Mouse (Mus musculus): Measurements from ENCODE around the gene Lrrc8c. TPM values are rescaled to one million over a fixed set of nuclear protein-coding genes. Genes with fewer than 3 reads are reported as not detected.
A peak's percentile ranks its signal among the peaks of the same experiment; 100 is the strongest.

Lrrc8c gene
- total and polyA plus RNA-seq, 3 experiments, result 10.1 to 70.0 (median 50.6) TPM

DNA sequence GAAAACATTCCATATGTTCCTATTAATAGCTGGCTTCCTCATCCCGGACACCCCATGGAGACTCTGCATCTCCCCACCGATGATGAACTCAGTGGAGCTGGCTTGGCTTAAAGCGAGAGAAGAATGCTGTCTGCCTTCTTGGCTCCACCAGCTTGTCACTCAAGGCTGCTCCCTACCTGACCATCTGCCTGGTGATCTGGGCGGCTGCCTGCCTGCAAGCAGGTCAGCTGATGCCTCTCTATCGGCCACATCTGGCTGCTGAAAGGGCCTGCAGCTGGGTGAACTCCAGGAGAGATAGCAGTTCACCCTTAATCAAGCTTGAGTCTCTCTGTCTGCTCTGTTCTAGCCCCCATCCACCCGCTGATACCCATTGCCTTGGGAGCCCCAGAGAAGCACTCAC, 56.7 kb downstream of the Lrrc8c start:
- Histone ChIP-seq H3K36me3 (replicated peaks) (peaks cover 81% of the 10 kb centered on the region), H3K4me1 (ENCODE audit: insufficient read depth, low read depth, low read length) (peaks cover 40% of the 10 kb centered on the region), H3K27me3 (ENCODE audit: insufficient read depth, low read length) (no peaks in the 10 kb centered on the region), H3K9me3 (replicated peaks) (no peaks in the 10 kb centered on the region), H3K4me3 (ENCODE audit: low read depth, low read length) (no peak overlapping the region; the same call in 1 of the 2 replicates)
- ATAC-seq (ENCODE audit: extremely low read depth, insufficient number of reproducible peaks, low FRiP score, poor library complexity, severe bottlenecking) (peak; percentile 97), DNase-seq (ENCODE audit: low spot score) (peak; percentile 46)
- no peak for TF ChIP-seq GATA1 (IDR thresholded peaks at IDR 0.05; ENCODE audit: borderline replicate concordance, low read length)
- TF ChIP-seq POLR2AphosphoS5 (IDR thresholded peaks at IDR 0.05; ENCODE audit: insufficient replicate concordance, low read depth, low read length), result no peak
- no peak for TF ChIP-seq CTCF (IDR thresholded peaks at IDR 0.05; ENCODE audit: low read depth, low read length)
- TF ChIP-seq GATA2 (IDR thresholded peaks at IDR 0.05; ENCODE audit: borderline replicate concordance, low read depth, low read length), result no peak
- peak; percentile 46; the same call in 1 of the 2 replicates for TF ChIP-seq TAL1 (conservative IDR thresholded peaks at IDR 0.05; ENCODE audit: low read depth, low read length)

DNA sequence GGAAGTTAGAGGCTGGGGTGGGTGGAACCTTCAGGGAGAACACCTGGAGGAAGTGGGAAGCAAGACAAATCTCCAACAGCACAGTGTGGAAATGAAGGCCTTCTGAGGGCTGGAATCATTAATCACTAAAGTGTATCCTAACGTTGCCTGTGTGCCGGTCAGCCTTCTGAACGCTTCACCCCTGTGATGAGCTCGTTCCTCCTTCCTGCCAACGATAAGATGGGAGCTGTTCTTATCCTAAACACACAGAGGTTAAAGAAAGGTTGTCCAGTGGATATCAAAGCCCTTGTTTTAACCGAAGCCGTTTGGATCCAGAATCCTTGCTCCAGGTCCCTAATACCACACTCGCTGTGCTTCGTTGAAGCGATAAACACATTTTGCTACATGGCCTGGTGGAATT, 61.7 kb downstream of the Lrrc8c start:
- H3K36me3 ChIP-seq (replicated peaks), result peaks cover 90% of the 10 kb centered on the region
- H3K4me1 ChIP-seq (ENCODE audit: insufficient read depth, low read depth, low read length), result peaks cover 17% of the 10 kb centered on the region
- DNase-seq (ENCODE audit: low spot score) (no peak), ATAC-seq (ENCODE audit: extremely low read depth, insufficient number of reproducible peaks, low FRiP score, poor library complexity, severe bottlenecking) (no peak)
- no peaks in the 10 kb centered on the region for H3K9me3 ChIP-seq (replicated peaks)
- no peak overlapping the region for H3K4me3 ChIP-seq (ENCODE audit: low read depth, low read length)
- no peaks in the 10 kb centered on the region for H3K27me3 ChIP-seq (ENCODE audit: insufficient read depth, low read length)
- TF ChIP-seq POLR2AphosphoS5 (IDR thresholded peaks at IDR 0.05; ENCODE audit: insufficient replicate concordance, low read depth, low read length), result no peak
- no peak for TF ChIP-seq TAL1 (conservative IDR thresholded peaks at IDR 0.05; ENCODE audit: low read depth, low read length)

DNA sequence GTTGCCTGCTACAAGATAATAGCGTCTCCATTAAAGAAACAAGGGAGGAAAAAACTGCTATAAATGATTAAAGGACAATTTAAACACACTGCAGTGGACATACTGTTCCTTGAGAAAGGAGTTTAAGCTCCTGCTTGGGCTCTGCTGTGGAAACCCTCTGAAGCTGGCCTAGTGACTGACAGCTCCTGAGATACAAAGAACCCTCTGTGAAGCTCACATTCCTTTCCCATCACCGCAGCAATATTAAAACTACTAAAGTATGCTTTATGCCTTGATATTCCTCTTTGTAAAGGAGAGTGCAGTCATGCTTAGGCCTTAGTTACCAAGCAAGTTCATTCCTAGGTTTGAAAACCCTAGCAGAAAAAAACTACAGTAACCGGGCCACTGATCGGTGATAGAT, 66.7 kb downstream of the Lrrc8c start:
- Histone ChIP-seq H3K36me3 (replicated peaks) (peaks cover 90% of the 10 kb centered on the region), H3K27me3 (ENCODE audit: insufficient read depth, low read length) (no peaks in the 10 kb centered on the region), H3K4me1 (ENCODE audit: insufficient read depth, low read depth, low read length) (peaks cover 5% of the 10 kb centered on the region; the same call in 1 of the 2 replicates), H3K9me3 (replicated peaks) (no peaks in the 10 kb centered on the region), H3K4me3 (ENCODE audit: low read depth, low read length) (no peak overlapping the region)
- ATAC-seq (ENCODE audit: extremely low read depth, insufficient number of reproducible peaks, low FRiP score, poor library complexity, severe bottlenecking), result no peak
- DNase-seq (ENCODE audit: low spot score), result no peak
- TF ChIP-seq POLR2AphosphoS5 (IDR thresholded peaks at IDR 0.05; ENCODE audit: insufficient replicate concordance, low read depth, low read length) (no peak), GATA2 (IDR thresholded peaks at IDR 0.05; ENCODE audit: borderline replicate concordance, low read depth, low read length) (no peak), TAL1 (conservative IDR thresholded peaks at IDR 0.05; ENCODE audit: low read depth, low read length) (no peak), CTCF (IDR thresholded peaks at IDR 0.05; ENCODE audit: low read depth, low read length) (no peak), GATA1 (IDR thresholded peaks at IDR 0.05; ENCODE audit: borderline replicate concordance, low read length) (no peak)

DNA sequence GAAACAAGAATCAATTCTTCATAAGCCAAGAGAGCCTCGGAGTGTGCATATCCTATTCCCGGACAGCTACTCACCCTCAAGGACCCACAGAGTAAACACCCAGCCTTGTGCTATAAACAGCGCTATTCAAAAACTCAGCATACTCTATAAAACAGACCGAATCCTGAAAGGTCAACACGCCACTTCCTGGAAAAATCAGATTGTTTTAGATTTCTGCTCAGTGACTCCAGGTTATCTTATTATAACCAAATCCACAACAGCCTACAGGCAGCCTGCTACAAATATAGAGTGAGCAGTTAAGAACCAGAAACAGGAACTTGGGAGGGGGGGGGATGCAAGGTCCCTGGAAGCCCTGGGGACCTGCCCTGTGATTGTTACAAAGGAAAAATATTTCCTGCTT, 67.5 kb downstream of the Lrrc8c start:
- Histone ChIP-seq H3K9me3 (replicated peaks) (no peaks in the 10 kb centered on the region), H3K4me3 (ENCODE audit: low read depth, low read length) (no peak overlapping the region), H3K27me3 (ENCODE audit: insufficient read depth, low read length) (no peaks in the 10 kb centered on the region), H3K4me1 (ENCODE audit: insufficient read depth, low read depth, low read length) (peaks cover 5% of the 10 kb centered on the region; the same call in 1 of the 2 replicates), H3K36me3 (replicated peaks) (peaks cover 88% of the 10 kb centered on the region)
- ATAC-seq (ENCODE audit: extremely low read depth, insufficient number of reproducible peaks, low FRiP score, poor library complexity, severe bottlenecking) (no peak), DNase-seq (ENCODE audit: low spot score) (no peak)
- no peak for TF ChIP-seq TAL1 (conservative IDR thresholded peaks at IDR 0.05; ENCODE audit: low read depth, low read length)
- no peak for TF ChIP-seq GATA1 (IDR thresholded peaks at IDR 0.05; ENCODE audit: borderline replicate concordance, low read length)
- no peak for TF ChIP-seq GATA2 (IDR thresholded peaks at IDR 0.05; ENCODE audit: borderline replicate concordance, low read depth, low read length)
- no peak for TF ChIP-seq CTCF (IDR thresholded peaks at IDR 0.05; ENCODE audit: low read depth, low read length)
- TF ChIP-seq POLR2AphosphoS5 (IDR thresholded peaks at IDR 0.05; ENCODE audit: insufficient replicate concordance, low read depth, low read length), result no peak

DNA sequence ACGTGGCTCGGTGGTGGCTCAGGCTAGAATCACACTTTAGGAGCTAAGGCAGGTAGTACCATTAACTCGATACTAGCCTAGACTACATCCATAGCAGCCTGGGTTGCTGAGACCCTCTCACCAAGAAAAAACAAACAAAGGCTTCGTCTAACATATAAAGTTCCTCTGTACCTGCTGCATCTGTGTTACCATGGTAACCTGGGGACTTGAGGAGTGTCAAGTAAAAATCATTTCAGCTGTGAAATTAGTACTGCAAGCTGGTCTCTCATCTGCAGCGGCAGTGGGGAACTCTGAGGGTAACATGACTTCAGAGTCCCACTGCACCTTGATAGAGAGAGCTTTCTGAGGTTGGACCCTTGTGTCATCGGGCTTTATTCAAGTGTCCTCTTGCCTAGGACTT, 68.3 kb downstream of the Lrrc8c start:
- DNase-seq (ENCODE audit: low spot score), result no peak
- Histone ChIP-seq H3K9me3 (replicated peaks) (no peaks in the 10 kb centered on the region), H3K27me3 (ENCODE audit: insufficient read depth, low read length) (no peaks in the 10 kb centered on the region), H3K4me1 (ENCODE audit: insufficient read depth, low read depth, low read length) (peaks cover 5% of the 10 kb centered on the region; the same call in 1 of the 2 replicates), H3K4me3 (ENCODE audit: low read depth, low read length) (no peak overlapping the region), H3K36me3 (replicated peaks) (peaks cover 86% of the 10 kb centered on the region)
- TF ChIP-seq POLR2AphosphoS5 (IDR thresholded peaks at IDR 0.05; ENCODE audit: insufficient replicate concordance, low read depth, low read length) (no peak), GATA2 (IDR thresholded peaks at IDR 0.05; ENCODE audit: borderline replicate concordance, low read depth, low read length) (no peak), CTCF (IDR thresholded peaks at IDR 0.05; ENCODE audit: low read depth, low read length) (no peak), GATA1 (IDR thresholded peaks at IDR 0.05; ENCODE audit: borderline replicate concordance, low read length) (no peak), TAL1 (conservative IDR thresholded peaks at IDR 0.05; ENCODE audit: low read depth, low read length) (no peak)
- ATAC-seq (ENCODE audit: extremely low read depth, insufficient number of reproducible peaks, low FRiP score, poor library complexity, severe bottlenecking), result no peak

DNA sequence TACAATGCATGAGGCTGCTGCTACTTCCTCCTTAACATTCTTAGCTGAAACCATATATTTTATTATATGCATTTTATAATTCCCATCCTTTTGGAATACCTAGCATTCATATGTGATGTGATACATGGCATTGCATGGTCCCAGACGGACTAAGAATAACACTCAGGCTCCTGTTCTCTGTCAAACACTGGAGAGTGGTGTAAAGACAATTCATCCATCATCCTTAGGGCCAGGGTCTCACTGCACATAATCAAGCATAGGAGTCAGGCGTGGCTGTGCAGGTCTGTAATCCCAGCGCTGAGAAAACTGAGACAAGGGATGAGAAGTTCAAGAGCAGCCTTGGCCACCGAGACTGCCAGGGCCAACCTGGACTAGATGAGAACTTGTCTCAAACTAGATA, 69.5 kb downstream of the Lrrc8c start:
- Histone ChIP-seq H3K27me3 (ENCODE audit: insufficient read depth, low read length) (no peaks in the 10 kb centered on the region), H3K4me3 (ENCODE audit: low read depth, low read length) (no peak overlapping the region), H3K36me3 (replicated peaks) (peaks cover 82% of the 10 kb centered on the region), H3K9me3 (replicated peaks) (no peaks in the 10 kb centered on the region), H3K4me1 (ENCODE audit: insufficient read depth, low read depth, low read length) (no peaks in the 10 kb centered on the region)
- DNase-seq (ENCODE audit: low spot score) (no peak), ATAC-seq (ENCODE audit: extremely low read depth, insufficient number of reproducible peaks, low FRiP score, poor library complexity, severe bottlenecking) (no peak)
- TF ChIP-seq CTCF (IDR thresholded peaks at IDR 0.05; ENCODE audit: low read depth, low read length) (no peak), TAL1 (conservative IDR thresholded peaks at IDR 0.05; ENCODE audit: low read depth, low read length) (no peak), POLR2AphosphoS5 (IDR thresholded peaks at IDR 0.05; ENCODE audit: insufficient replicate concordance, low read depth, low read length) (no peak), GATA2 (IDR thresholded peaks at IDR 0.05; ENCODE audit: borderline replicate concordance, low read depth, low read length) (no peak)

DNA sequence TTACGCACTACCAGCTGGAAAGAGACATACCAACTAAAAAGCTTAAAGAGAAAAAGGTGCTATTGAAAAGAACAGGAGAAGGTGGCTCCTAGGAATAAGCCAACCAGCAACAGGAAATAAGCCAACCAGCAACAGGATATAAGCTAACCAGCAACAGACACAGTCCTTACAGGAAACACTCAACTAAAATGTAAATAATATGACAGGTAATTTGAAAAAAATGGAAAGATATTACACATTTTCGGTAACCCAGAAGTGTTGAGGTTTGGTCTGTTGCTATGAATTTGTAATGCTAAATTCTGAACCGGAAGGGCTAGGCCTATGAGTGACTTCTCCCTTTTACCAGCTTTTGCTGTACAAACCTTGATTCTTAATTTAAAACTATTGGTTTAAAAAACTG, 69.9 kb downstream of the Lrrc8c start:
- no peak for ATAC-seq (ENCODE audit: extremely low read depth, insufficient number of reproducible peaks, low FRiP score, poor library complexity, severe bottlenecking)

More for the DNA sequence above, 69.9 kb downstream of the Lrrc8c start:
- Histone ChIP-seq H3K27me3 (ENCODE audit: insufficient read depth, low read length) (no peaks in the 10 kb centered on the region), H3K4me1 (ENCODE audit: insufficient read depth, low read depth, low read length) (no peaks in the 10 kb centered on the region), H3K4me3 (ENCODE audit: low read depth, low read length) (no peak overlapping the region), H3K9me3 (replicated peaks) (no peaks in the 10 kb centered on the region), H3K36me3 (replicated peaks) (peaks cover 80% of the 10 kb centered on the region)
- TF ChIP-seq GATA2 (IDR thresholded peaks at IDR 0.05; ENCODE audit: borderline replicate concordance, low read depth, low read length) (no peak), GATA1 (IDR thresholded peaks at IDR 0.05; ENCODE audit: borderline replicate concordance, low read length) (no peak), TAL1 (conservative IDR thresholded peaks at IDR 0.05; ENCODE audit: low read depth, low read length) (no peak), CTCF (IDR thresholded peaks at IDR 0.05; ENCODE audit: low read depth, low read length) (no peak), POLR2AphosphoS5 (IDR thresholded peaks at IDR 0.05; ENCODE audit: insufficient replicate concordance, low read depth, low read length) (no peak)
- DNase-seq (ENCODE audit: low spot score), result no peak

All from G1E (cell line).